Mouse (Mus musculus): ENCODE measurements around the gene Cd79b. TPM values are rescaled to one million over a fixed set of nuclear protein-coding genes. Genes with fewer than 3 reads are reported as not detected.

The Cd79b gene
- total RNA-seq, 2 experiments from 2014 or later: 2.8 to 5.2 TPM

DNA sequence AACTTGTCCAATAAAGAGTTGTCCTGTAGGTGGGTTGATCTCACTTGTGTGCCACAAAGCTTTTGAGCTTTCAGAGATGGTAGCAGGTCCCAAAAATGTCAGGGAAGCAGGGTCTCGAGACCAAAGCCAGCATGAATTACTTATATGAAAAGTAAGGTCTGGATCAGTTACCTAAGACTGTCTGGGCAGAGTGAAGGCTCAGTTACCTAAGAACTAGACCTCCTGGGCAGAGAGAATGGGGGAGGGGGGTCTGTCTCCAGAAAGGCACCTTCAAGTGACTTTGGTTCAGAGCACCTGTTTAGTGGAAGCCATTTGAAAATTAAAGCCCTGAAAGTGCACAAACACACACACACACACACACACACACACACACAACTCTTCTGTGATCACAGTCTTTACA lies 40.2 kb downstream of the Cd79b start:
- DNase-seq (ENCODE audit: low spot score in 2 of 2): no peak

- DNase-seq (ENCODE audit: low spot score in 2 of 2): no peak
Measured at GRCm38 (mm10) chr11:106273811-106274210, 40.8 kb downstream of the Cd79b start.

GRCm38 (mm10) chr11:106273311-106273684 lies 41.3 kb downstream of the Cd79b start:
- no peak for DNase-seq (ENCODE audit: low spot score in 2 of 2)

DNA sequence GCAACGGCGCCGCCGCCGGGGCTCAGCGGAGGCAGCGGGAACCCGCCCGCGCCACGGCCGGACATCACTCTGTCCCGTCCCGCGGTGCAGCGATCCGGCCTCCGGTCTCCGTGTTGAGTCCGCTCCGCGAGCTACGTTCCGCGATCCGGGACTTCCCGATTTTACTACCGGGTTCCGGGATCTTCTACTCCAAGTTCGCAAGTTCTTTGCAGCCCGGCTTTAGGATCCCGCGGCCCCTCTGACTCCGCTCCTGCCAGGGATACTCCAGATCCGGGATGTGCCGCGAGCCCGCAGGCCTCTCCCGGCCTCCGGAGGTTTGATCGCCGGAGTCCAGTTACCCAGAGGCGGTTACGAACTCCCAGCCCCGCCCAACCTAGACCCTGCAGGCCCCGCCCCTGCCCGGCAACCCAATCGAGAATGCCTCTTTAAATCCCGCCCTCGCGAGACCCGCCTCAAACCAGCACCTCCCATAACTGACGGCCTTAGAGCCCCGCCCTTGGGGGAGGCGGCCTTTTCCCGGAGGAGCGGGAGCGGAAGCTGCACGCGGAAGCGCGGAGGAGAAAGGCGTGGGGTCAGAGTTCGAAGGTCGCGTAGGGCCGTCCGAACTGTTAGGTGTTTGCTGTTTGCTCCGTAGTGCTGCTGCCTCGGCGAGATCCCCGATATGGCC lies 41.8 kb downstream of the Cd79b start, which contains the start of gene Smarcd2:
Gene Smarcd2, minus strand, starts transcription at position 329 of the 667 bp plus-strand sequence.
- peak; percentile 90 to 100 for DNase-seq (ENCODE audit: low spot score in 2 of 2)

- DNase-seq (ENCODE audit: low spot score in 2 of 2): no peak
Measured at GRCm38 (mm10) chr11:106271794-106272643, 42.5 kb downstream of the Cd79b start.

DNA sequence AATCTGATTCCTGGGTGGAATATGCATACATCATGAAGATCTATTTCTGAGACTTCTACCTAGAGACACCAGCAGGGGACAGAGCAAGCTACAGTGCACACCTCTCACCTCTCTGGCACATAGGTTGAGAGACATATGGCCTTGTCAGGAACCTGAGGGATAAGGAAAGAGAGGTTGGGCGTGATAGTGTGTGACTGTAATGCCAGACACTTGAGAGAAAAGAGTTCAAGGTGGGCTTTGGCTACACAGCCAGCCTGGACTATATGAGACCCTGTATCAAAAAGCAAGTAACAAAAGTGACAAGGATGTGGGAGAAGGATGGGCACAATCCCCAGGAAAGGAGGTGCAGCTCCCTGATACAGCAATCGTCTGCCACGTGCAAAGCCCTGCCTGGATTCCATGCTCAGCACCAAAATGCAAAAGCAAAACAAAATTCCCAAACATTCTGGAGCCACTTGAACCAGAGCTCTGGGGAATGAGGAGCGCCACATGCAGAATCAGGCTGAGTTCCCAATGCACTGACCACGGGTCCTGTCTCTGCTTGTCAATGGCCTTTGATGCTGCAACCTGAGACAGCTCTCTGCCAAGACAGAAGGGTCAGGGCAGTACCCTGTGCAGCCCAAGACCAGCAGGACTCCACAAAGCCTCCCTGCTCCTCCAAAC lies 43.3 kb downstream of the Cd79b start:
- no peak for DNase-seq (ENCODE audit: low spot score in 2 of 2)

- DNase-seq (ENCODE audit: low spot score in 2 of 2): no peak
Measured at GRCm38 (mm10) chr11:106269060-106269431, 45.5 kb downstream of the Cd79b start.

- peak; percentile 49 to 66 for DNase-seq (ENCODE audit: low spot score in 2 of 2)
Measured at GRCm38 (mm10) chr11:106268326-106269059, 46.1 kb downstream of the Cd79b start.

DNA sequence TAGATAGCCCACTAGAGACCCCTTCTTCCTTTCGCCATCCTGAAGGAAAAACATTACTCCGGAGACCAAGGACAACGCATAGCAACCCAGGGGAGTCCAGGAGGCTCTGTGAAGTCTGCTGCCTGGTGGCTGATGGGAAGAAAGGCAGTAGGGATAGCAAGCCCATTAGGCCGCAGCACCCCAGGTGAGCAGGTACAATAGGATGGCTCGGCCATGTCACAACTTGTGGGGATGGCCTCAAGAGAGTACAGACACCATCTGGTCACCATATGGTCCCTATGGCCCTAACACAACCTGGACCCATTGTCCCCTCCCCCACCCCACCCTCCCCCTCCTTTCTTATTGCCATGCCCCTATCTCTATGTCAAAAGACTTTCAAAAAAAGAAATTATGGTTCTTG lies 46.7 kb downstream of the Cd79b start:
- no peak for DNase-seq (ENCODE audit: low spot score in 2 of 2)

- no peak for DNase-seq (ENCODE audit: low spot score in 2 of 2)
Measured at GRCm38 (mm10) chr11:106267311-106267852, 47.2 kb downstream of the Cd79b start.

DNA sequence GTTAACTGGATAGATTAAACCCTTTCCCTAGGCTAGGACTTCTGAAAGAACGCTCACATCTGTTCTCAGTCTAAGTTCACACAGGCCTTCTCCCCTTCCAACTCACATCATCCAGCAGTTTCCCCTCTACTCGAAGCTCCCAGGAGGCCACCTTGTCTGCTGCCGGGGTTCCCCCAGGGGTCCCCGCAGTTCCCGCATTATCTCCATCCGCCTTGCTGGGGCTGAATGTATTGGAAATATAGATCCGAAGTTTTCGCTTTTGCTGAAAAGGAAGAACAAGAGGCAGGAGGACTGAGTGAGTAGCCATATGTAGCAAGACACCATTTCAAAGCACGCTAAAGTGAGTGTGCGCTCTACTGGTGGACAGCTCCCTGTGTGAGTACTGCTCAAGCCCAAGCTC lies 48.1 kb downstream of the Cd79b start:
- DNase-seq (ENCODE audit: low spot score in 2 of 2): no peak

DNA sequence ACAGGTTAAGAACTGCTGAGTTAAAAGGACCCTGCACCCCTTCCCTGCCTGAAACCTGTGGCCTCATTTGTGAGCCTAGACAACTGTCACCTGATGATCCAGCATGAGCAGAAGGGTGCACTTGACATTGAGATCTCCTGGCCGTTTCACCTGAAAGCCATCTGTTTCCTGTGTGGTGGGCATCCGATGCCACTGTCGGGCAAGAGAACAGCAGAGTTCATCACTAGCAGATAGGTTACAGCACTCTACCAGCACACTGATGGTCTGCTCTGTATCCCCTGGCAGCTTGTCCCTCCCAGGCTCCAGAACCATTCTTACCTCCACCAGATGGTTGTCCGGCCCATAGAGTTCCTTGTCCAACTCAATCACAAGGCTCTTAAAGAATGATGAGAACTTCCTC lies 49.0 kb downstream of the Cd79b start:
- no peak for DNase-seq (ENCODE audit: low spot score in 2 of 2)

DNA sequence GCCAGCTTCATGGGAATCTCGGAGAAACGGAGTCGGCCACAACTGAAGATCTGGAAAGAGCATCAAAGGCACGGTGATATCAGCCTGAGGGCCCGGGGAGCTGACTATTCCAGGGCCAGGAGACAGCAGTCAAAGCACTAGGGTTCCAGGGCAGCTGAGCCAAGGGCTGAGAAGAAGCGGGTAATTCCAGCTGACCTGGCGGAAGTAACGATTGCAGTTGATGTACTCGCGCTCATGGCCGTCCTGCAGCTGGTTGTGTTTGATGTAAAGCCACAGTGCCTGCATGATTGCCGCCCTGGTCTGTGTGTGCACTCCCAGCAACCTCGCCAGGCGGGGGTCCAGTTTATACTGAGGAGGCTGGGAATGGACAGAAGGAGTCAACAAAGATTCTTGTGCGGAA lies 49.6 kb downstream of the Cd79b start:
- DNase-seq (ENCODE audit: low spot score in 2 of 2): no peak

GRCm38 (mm10) chr11:106263963-106264362 lies 50.6 kb downstream of the Cd79b start:
- DNase-seq (ENCODE audit: low spot score in 2 of 2): no peak

Other genes starting within 250 kb of the Cd79b start
- gene Taco1, start 248.7 kb downstream of the Cd79b start, total RNA-seq (2021): 10 to 100 TPM; 27.3 to 28.6 TPM
- 10 to 100 TPM; 55.5 to 60.6 TPM for gene Map3k3, start 230.1 kb downstream of the Cd79b start, total RNA-seq (2021)
- not detected for gene Gm10840, start 153.9 kb downstream of the Cd79b start, total RNA-seq (2021)
- 10 to 100 TPM; 39.8 to 48.2 TPM for gene Limd2, start 153.9 kb downstream of the Cd79b start, total RNA-seq (2021)
- gene Strada, start 112.6 kb downstream of the Cd79b start, total RNA-seq (2021): 10 to 100 TPM; 19.3 to 20.1 TPM
- 10 to 100 TPM; 86.3 to 89.6 TPM for gene Ccdc47, start 98.4 kb downstream of the Cd79b start, total RNA-seq (2021)
- gene Ddx42, start 97.8 kb downstream of the Cd79b start, total RNA-seq (2021): 10 to 100 TPM; 74.4 to 76.2 TPM
- 10 to 100 TPM; 69.3 to 71.0 TPM for gene Ftsj3, start 58.7 kb downstream of the Cd79b start, total RNA-seq (2021)
- 100 to 1,000 TPM; 131 to 138 TPM for gene Psmc5, start 58.6 kb downstream of the Cd79b start, total RNA-seq (2021)
- gene Smarcd2, start 41.8 kb downstream of the Cd79b start, total RNA-seq (2021): 100 to 1,000 TPM; 104 to 117 TPM
- gene Tcam1, start 38.1 kb downstream of the Cd79b start, total RNA-seq (2021): under 1 TPM; 0.25 to 0.34 TPM
- under 1 TPM in 1 of 2 experiments, not detected in 1; 0.37 TPM for gene Gh, start 12.9 kb downstream of the Cd79b start, total RNA-seq (2021)
- gene Scn4a, start 38.5 kb upstream of the Cd79b start, total RNA-seq (2021): 1 to 10 TPM; 1.0 to 3.0 TPM
- gene Prr29, start 50.7 kb upstream of the Cd79b start, total RNA-seq (2021): not detected
- 10 to 100 TPM; 21.8 to 24.3 TPM for gene Icam2, start 73.3 kb upstream of the Cd79b start, total RNA-seq (2021)
- 10 to 100 TPM; 72.5 to 83.6 TPM for gene Ern1, start 173.1 kb upstream of the Cd79b start, total RNA-seq (2021)

Measured in adrenal gland, postnatal 4 days (tissue).